Mouse (Mus musculus) embryonic fibroblast, embryonic 13.5 days (primary cell): Measurements from ENCODE around the gene Fam120a.

Experiments
- CTCF ChIP-seq: IDR thresholded peaks from 2 replicates; pipeline ENCODE4 v1.5.1; 2011; ENCODE audit warnings: mild to moderate bottlenecking, control low read depth, low read length, moderate library complexity, borderline replicate concordance; ENCODE audit not compliant: insufficient read depth
- POLR2A ChIP-seq: IDR thresholded peaks from 2 replicates; pipeline ENCODE4 v1.6.1; 2011; ENCODE audit warnings: low read depth, mild to moderate bottlenecking, control low read depth, low read length, moderate library complexity

DNA sequence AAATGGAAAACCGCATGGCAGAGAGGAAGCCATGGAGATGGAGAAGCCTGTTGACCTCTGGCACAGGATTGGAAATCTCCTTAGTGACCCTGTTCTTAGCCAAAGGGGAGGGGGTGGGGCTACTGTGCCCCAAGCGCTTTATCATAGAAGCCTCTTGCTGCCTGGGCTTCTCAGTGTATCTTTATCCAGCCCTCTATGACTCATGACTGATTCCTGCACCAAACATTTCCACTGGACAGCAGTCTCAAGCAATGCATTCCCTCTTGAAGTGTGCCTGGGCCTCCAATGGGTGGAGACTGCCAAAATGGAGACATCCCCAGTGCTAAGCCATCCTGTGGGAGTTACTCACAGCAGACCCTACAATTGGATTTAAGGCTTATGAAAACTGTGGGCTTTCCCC is 22.3 kb upstream of the Fam120a start:
- TF ChIP-seq CTCF (no peak), POLR2A (no peak)
